Mouse (Mus musculus): ENCODE measurements around the gene Ltk. TPM values are rescaled to one million over a fixed set of nuclear protein-coding genes. Genes with fewer than 3 reads are reported as not detected.

Gene Ltk
- polyA plus RNA-seq, 2 experiments = 0.10 to 0.13 TPM

DNA sequence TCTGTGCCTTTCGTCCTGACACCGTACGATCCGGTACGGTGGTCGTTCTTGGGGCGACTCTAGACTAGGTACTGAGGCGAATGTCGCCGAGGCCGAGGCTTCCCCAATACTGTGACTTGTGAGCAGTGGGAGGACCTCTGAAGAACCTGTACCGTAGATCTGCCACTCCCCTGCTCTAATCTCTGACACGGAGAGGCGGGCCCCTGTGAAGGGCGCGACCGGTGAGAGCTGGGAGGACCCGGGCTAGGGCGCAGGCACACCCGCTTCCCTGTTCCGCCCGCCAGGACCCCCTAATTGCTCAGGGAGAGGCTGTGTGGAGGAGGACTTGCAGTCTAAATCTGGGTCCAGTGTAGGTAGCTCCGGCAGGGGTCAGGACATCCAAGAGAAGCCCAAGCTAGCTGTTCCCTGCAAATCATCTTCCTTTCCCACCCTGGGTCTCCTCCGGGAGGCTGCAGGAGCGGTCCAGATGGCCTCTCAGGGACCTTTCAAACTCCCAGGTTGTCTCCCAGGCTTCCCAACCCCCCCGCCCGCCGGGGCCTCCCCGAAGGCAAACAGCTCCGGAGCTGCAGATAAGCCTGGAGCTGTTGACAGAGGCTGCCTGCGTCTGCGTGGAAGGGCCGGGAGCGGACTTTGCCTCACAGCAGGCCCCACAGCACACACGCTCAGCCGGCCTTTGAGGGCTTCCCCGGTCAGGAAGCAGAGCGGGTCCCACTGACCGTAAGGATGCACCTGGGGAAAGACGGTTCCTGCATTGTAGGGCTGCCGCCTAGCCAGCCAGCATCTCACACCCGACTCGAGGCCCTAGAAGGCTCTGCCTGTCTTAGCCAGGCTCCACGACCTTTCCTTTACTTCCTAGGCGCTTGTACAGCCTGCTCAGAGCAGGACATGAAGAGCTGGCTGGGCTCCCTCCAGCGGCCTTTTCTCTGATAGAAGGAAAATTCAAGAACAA is 15.8 kb downstream of the Ltk start:
- Histone ChIP-seq H3K9me3 (ENCODE audit: control insufficient read depth, low read length) (no peaks in the 10 kb centered on the region), H3K27me3 (ENCODE audit: control insufficient read depth, insufficient read depth, low read length) (peaks cover 39% of the 10 kb centered on the region), H3K36me3 (ENCODE audit: control insufficient read depth, insufficient read depth, low read length) (no peaks in the 10 kb centered on the region), H3K4me3 (replicated peaks; ENCODE audit: low read length) (peak overlapping the region; percentile 65), H3K4me1 (ENCODE audit: control insufficient read depth, insufficient read depth, low read length) (peaks cover 16% of the 10 kb centered on the region), H3K27ac (replicated peaks; ENCODE audit: low read depth, low read length) (no peak overlapping the region), H3K9ac (ENCODE audit: low read depth, low read length, severe bottlenecking) (0 out of 2 replicates have a peak overlapping the region, but pooled peaks have one; percentile 16), H3K4me2 (replicated peaks; ENCODE audit: low read depth, low read length, severe bottlenecking) (peak overlapping the region; percentile 35)
- ATAC-seq (ENCODE audit: low FRiP score, low read depth) (no peak), DNase-seq (ENCODE audit: low spot score) (no peak)
- 4% methylated on average over 43 of the region's 46 CpGs for WGBS
- TF ChIP-seq POLR2A (IDR thresholded peaks at IDR 0.05; ENCODE audit: borderline replicate concordance, extremely low read depth, insufficient read depth, insufficient read length) = no peak

- no peaks in the 10 kb centered on the region for H3K36me3 ChIP-seq (ENCODE audit: control insufficient read depth, insufficient read depth, low read length)
- peaks cover 39% of the 10 kb centered on the region for H3K27me3 ChIP-seq (ENCODE audit: control insufficient read depth, insufficient read depth, low read length)
- no peak overlapping the region for H3K27ac ChIP-seq (replicated peaks; ENCODE audit: low read depth, low read length)
- 4% methylated on average over 22 of the region's 22 CpGs for WGBS
- no peaks in the 10 kb centered on the region for H3K9me3 ChIP-seq (ENCODE audit: control insufficient read depth, low read length)
- H3K9ac ChIP-seq (ENCODE audit: low read depth, low read length, severe bottlenecking) = 0 out of 2 replicates have a peak overlapping the region, but pooled peaks have one; percentile 16
- peak overlapping the region; percentile 35; the same call in 1 of the 2 replicates for H3K4me2 ChIP-seq (replicated peaks; ENCODE audit: low read depth, low read length, severe bottlenecking)
- H3K4me3 ChIP-seq (replicated peaks; ENCODE audit: low read length) = peak overlapping the region; percentile 65
- DNase-seq (ENCODE audit: low spot score) = no peak
- TF ChIP-seq POLR2A (IDR thresholded peaks at IDR 0.05; ENCODE audit: borderline replicate concordance, extremely low read depth, insufficient read depth, insufficient read length) = no peak
- no peak for ATAC-seq (ENCODE audit: low FRiP score, low read depth)
- H3K4me1 ChIP-seq (ENCODE audit: control insufficient read depth, insufficient read depth, low read length) = peaks cover 16% of the 10 kb centered on the region
Observed at GRCm38 (mm10) chr2:119743808-119744162, 16.4 kb downstream of the Ltk start.

- DNase-seq (ENCODE audit: low spot score) (no peak), ATAC-seq (ENCODE audit: low FRiP score, low read depth) (no peak)
- Histone ChIP-seq H3K27ac (replicated peaks; ENCODE audit: low read depth, low read length) (no peak overlapping the region), H3K4me3 (replicated peaks; ENCODE audit: low read length) (peak overlapping the region; percentile 65), H3K9me3 (ENCODE audit: control insufficient read depth, low read length) (no peaks in the 10 kb centered on the region), H3K4me1 (ENCODE audit: control insufficient read depth, insufficient read depth, low read length) (peaks cover 16% of the 10 kb centered on the region), H3K27me3 (ENCODE audit: control insufficient read depth, insufficient read depth, low read length) (peaks cover 39% of the 10 kb centered on the region), H3K9ac (ENCODE audit: low read depth, low read length, severe bottlenecking) (no peak overlapping the region), H3K36me3 (ENCODE audit: control insufficient read depth, insufficient read depth, low read length) (no peaks in the 10 kb centered on the region), H3K4me2 (replicated peaks; ENCODE audit: low read depth, low read length, severe bottlenecking) (peak overlapping the region; percentile 100)
- TF ChIP-seq POLR2A (IDR thresholded peaks at IDR 0.05; ENCODE audit: borderline replicate concordance, extremely low read depth, insufficient read depth, insufficient read length) = no peak
- 9% methylated on average over 28 of the region's 31 CpGs for WGBS
Observed at GRCm38 (mm10) chr2:119743176-119743807, 16.9 kb downstream of the Ltk start.

DNA sequence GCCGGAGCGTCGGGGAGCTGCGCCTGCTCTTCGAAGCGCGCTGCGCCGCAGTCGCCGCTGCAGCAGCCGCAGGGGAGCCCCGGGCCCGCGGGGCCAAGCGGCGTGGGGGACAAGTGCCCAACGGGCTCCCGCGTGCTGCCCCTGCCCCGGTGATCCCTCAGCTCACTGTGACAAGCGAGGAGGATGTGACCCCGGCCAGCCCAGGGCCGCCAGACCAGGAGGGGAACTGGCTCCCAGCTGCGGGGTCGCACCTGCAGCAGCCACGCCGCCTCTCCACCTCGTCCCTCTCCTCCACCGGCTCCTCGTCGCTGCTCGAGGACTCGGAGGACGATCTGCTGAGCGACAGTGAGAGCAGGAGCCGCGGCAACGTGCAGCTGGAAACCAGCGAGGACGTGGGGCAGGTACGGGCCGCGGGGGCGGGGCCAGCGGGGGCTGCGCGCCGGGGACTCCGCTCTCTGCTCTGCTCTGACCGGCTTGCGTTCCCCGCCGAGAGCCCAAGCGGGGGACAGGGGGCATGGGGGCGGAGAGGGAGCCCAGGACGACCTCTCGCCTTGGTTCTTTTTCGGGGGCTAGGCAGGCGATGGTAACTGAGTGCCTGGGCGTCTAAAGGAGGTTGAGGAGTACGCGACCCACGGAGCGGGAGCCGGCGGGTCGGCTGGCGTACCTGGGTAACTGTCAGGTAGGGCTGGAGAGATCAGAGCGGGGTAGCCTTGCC is 17.6 kb downstream of the Ltk start:
- Histone ChIP-seq H3K4me1 (ENCODE audit: control insufficient read depth, insufficient read depth, low read length) (peaks cover 16% of the 10 kb centered on the region), H3K4me2 (replicated peaks; ENCODE audit: low read depth, low read length, severe bottlenecking) (peak overlapping the region; percentile 100), H3K36me3 (ENCODE audit: control insufficient read depth, insufficient read depth, low read length) (no peaks in the 10 kb centered on the region), H3K9me3 (ENCODE audit: control insufficient read depth, low read length) (no peaks in the 10 kb centered on the region), H3K4me3 (replicated peaks; ENCODE audit: low read length) (peak overlapping the region; percentile 65), H3K27ac (replicated peaks; ENCODE audit: low read depth, low read length) (no peak overlapping the region), H3K27me3 (ENCODE audit: control insufficient read depth, insufficient read depth, low read length) (peaks cover 39% of the 10 kb centered on the region), H3K9ac (ENCODE audit: low read depth, low read length, severe bottlenecking) (peak overlapping the region; percentile 46)
- WGBS = 1% methylated on average over 45 of the region's 70 CpGs
- ATAC-seq (ENCODE audit: low FRiP score, low read depth) (no peak), DNase-seq (ENCODE audit: low spot score) (no peak)
- TF ChIP-seq POLR2A (IDR thresholded peaks at IDR 0.05; ENCODE audit: borderline replicate concordance, extremely low read depth, insufficient read depth, insufficient read length) = no peak
